Mouse (Mus musculus): ENCODE measurements around the gene Eef2. TPM values are rescaled to one million over a fixed set of nuclear protein-coding genes. Genes with fewer than 3 reads are reported as not detected.
"Not testable (repeated sequence)": the region's sequence is repeated elsewhere in the genome, so short reads cannot be mapped to it uniquely, and the experiment has no call there.

The Eef2 gene
- polyA plus RNA-seq, 1 experiment from 2014 or later, result 615 TPM

DNA sequence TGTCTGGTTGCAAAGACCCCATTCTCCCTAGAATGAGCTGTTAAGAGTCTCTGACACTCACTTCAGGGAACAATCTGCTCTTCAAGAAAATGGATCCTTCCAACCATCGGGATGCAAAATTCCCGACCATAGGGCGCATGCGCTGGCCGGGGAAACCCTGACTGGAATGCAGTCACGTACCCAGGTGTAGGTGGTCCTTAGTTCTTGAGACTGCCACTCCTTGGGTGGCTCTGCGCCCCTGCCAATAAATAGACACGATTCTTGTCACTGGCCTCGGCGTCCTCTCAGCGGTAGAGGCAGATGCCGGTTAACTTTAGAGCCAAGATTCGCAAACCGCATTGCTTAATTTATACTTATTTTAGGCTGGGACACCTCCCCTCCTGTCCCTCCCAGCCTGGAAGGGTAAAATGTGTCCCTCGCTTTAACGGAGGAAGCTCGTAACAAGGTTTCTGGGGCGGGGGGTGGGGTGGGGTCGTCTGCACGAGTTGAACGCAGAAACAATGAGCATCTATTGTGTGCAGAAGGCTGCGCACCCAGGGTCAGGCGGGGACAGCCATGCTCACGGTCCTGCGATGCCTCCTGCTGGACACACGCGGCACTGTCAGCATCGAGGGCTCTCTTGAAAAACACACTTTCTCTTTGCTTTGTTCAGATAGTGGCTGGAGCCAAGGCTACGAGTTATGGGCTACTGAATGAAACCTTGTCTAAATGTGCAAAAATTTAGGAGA lies 1.6 kb upstream of the Eef2 start:
- 3% methylated on average over 29 of the region's 29 CpGs for WGBS
- Histone ChIP-seq H3K36me3 (peaks cover 21% of the 10 kb centered on the region), H3K9ac (no peak overlapping the region; the same call in 1 of the 2 replicates), H3K4me1 (peaks cover 55% of the 10 kb centered on the region), H3K4me3 (peak overlapping the region; percentile 34), H3K4me2 (peak overlapping the region; percentile 49), H3K27me3 (no peaks in the 10 kb centered on the region), H3K27ac (peak overlapping the region; percentile 91), H3K9me3 (no peaks in the 10 kb centered on the region)
- peak; percentile 37; the same call in 1 of the 2 replicates for ATAC-seq (ENCODE audit: insufficient number of reproducible peaks, low FRiP score, low TSS enrichment, low read depth)

- H3K4me1 ChIP-seq, result peaks cover 59% of the 10 kb centered on the region
- not testable (repeated sequence) for H3K9me3 ChIP-seq; H3K9ac ChIP-seq; H3K27me3 ChIP-seq; ATAC-seq (ENCODE audit: insufficient number of reproducible peaks, low FRiP score, low TSS enrichment, low read depth)
- peaks cover 26% of the 10 kb centered on the region for H3K36me3 ChIP-seq
- peak overlapping the region; percentile 34 for H3K4me3 ChIP-seq
- H3K4me2 ChIP-seq, result peak overlapping the region; percentile 49
- peak overlapping the region; percentile 91 for H3K27ac ChIP-seq
- 14% methylated on average over 4 of the region's 4 CpGs for WGBS
These were observed 1.1 kb upstream of the Eef2 start for GRCm38 (mm10) chr10:81175345-81175701.

GRCm38 (mm10) chr10:81175936-81176465 lies 430 bp upstream of the Eef2 start:
- peak; percentile 10; the same call in 1 of the 2 replicates for ATAC-seq (ENCODE audit: insufficient number of reproducible peaks, low FRiP score, low TSS enrichment, low read depth)
- H3K9me3 ChIP-seq, result no peaks in the 10 kb centered on the region
- peaks cover 65% of the 10 kb centered on the region for H3K4me1 ChIP-seq
- H3K4me3 ChIP-seq, result peak overlapping the region; percentile 70
- peak overlapping the region; percentile 91 for H3K27ac ChIP-seq
- WGBS, result 3% methylated on average over 13 of the region's 13 CpGs
- no peak overlapping the region for H3K9ac ChIP-seq
- peak overlapping the region; percentile 69 for H3K4me2 ChIP-seq
- no peaks in the 10 kb centered on the region for H3K27me3 ChIP-seq
- H3K36me3 ChIP-seq, result peaks cover 33% of the 10 kb centered on the region

- Histone ChIP-seq H3K27ac (peak overlapping the region; percentile 91), H3K9me3 (no peaks in the 10 kb centered on the region), H3K27me3 (no peaks in the 10 kb centered on the region), H3K4me1 (peaks cover 80% of the 10 kb centered on the region), H3K4me3 (peak overlapping the region; percentile 70), H3K36me3 (peaks cover 48% of the 10 kb centered on the region), H3K4me2 (peak overlapping the region; percentile 69), H3K9ac (peak overlapping the region; percentile 71)
- 14% methylated on average over 16 of the region's 16 CpGs for WGBS
- no peak for ATAC-seq (ENCODE audit: insufficient number of reproducible peaks, low FRiP score, low TSS enrichment, low read depth)
These were observed 1.1 kb downstream of the Eef2 start for GRCm38 (mm10) chr10:81177491-81177925.

GRCm38 (mm10) chr10:81177958-81178712 lies 1.7 kb downstream of the Eef2 start:
- ATAC-seq (ENCODE audit: insufficient number of reproducible peaks, low FRiP score, low TSS enrichment, low read depth), result no peak
- H3K27me3 ChIP-seq, result no peaks in the 10 kb centered on the region
- whole genome bisulfite sequencing, result 65% methylated on average over 14 of the region's 14 CpGs
- H3K27ac ChIP-seq, result peak overlapping the region; percentile 91; the same call in 1 of the 2 replicates
- peak overlapping the region; percentile 71; the same call in 1 of the 2 replicates for H3K9ac ChIP-seq
- peak overlapping the region; percentile 70 for H3K4me3 ChIP-seq
- H3K36me3 ChIP-seq, result peaks cover 49% of the 10 kb centered on the region
- no peaks in the 10 kb centered on the region for H3K9me3 ChIP-seq
- peak overlapping the region; percentile 69 for H3K4me2 ChIP-seq
- peaks cover 78% of the 10 kb centered on the region for H3K4me1 ChIP-seq

- no peak for ATAC-seq (ENCODE audit: insufficient number of reproducible peaks, low FRiP score, low TSS enrichment, low read depth)
- Histone ChIP-seq H3K9ac (no peak overlapping the region), H3K4me3 (no peak overlapping the region), H3K36me3 (peaks cover 51% of the 10 kb centered on the region), H3K4me1 (peaks cover 76% of the 10 kb centered on the region), H3K27ac (0 out of 2 replicates have a peak overlapping the region, but pooled peaks have one; percentile 23), H3K27me3 (no peaks in the 10 kb centered on the region), H3K9me3 (no peaks in the 10 kb centered on the region), H3K4me2 (no peak overlapping the region)
- 92% methylated on average over 11 of the region's 11 CpGs for WGBS
These were observed 2.5 kb downstream of the Eef2 start for GRCm38 (mm10) chr10:81178927-81179326.

- H3K36me3 ChIP-seq, result peaks cover 57% of the 10 kb centered on the region
- WGBS, result 92% methylated on average over 32 of the region's 32 CpGs
- H3K27me3 ChIP-seq, result no peaks in the 10 kb centered on the region
- no peak overlapping the region for H3K9ac ChIP-seq
- ATAC-seq (ENCODE audit: insufficient number of reproducible peaks, low FRiP score, low TSS enrichment, low read depth), result no peak
- no peak overlapping the region for H3K4me2 ChIP-seq
- peaks cover 75% of the 10 kb centered on the region for H3K4me1 ChIP-seq
- no peak overlapping the region for H3K4me3 ChIP-seq
- H3K9me3 ChIP-seq, result no peaks in the 10 kb centered on the region
- H3K27ac ChIP-seq, result peak overlapping the region; percentile 55; the same call in 1 of the 2 replicates
These were observed 3.3 kb downstream of the Eef2 start for GRCm38 (mm10) chr10:81179451-81180342.

DNA sequence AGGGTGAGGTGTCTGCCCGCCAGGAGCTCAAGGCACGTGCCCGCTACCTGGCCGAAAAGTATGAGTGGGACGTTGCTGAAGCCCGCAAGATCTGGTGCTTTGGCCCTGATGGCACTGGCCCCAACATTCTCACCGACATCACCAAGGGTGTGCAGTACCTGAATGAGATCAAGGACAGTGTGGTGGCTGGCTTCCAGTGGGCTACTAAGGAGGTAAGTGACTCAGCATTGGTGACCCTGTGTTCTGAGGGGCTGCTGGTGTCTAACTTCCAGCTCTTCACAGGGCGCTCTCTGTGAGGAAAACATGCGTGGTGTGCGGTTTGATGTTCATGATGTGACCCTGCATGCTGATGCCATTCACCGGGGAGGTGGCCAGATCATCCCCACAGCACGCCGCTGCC lies 4.5 kb downstream of the Eef2 start:
- Histone ChIP-seq H3K9me3 (no peaks in the 10 kb centered on the region), H3K9ac (no peak overlapping the region), H3K27me3 (no peaks in the 10 kb centered on the region), H3K36me3 (peaks cover 68% of the 10 kb centered on the region), H3K4me3 (no peak overlapping the region; the same call in 1 of the 2 replicates), H3K4me1 (peaks cover 68% of the 10 kb centered on the region), H3K27ac (peak overlapping the region; percentile 54; the same call in 1 of the 2 replicates), H3K4me2 (no peak overlapping the region)
- 91% methylated on average over 13 of the region's 13 CpGs for WGBS
- ATAC-seq (ENCODE audit: insufficient number of reproducible peaks, low FRiP score, low TSS enrichment, low read depth), result no peak

DNA sequence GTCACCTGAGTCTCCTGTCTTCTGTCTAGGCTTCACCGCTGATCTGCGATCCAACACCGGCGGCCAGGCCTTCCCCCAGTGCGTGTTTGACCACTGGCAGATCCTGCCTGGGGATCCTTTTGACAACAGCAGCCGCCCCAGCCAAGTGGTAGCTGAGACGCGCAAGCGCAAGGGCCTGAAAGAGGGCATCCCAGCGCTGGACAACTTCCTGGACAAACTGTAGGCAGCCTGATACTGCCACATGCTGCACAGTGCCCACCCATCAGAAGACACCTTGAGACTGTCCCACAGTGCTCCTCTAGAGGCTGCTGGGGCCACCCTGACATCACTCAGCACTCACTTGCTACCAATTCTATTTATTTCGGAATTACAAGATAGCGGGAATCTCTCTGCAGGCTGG lies 5.4 kb downstream of the Eef2 start:
- 76% methylated on average over 12 of the region's 12 CpGs for WGBS
- peaks cover 74% of the 10 kb centered on the region for H3K36me3 ChIP-seq
- H3K9ac ChIP-seq; H3K9me3 ChIP-seq; ATAC-seq (ENCODE audit: insufficient number of reproducible peaks, low FRiP score, low TSS enrichment, low read depth); H3K27me3 ChIP-seq; H3K4me3 ChIP-seq; H3K4me2 ChIP-seq: not testable (repeated sequence)
- H3K27ac ChIP-seq, result peak overlapping the region; percentile 54
- H3K4me1 ChIP-seq, result peaks cover 67% of the 10 kb centered on the region

GRCm38 (mm10) chr10:81182336-81183333 lies 6.2 kb downstream of the Eef2 start, which contains the start of gene Dapk3:
Dapk3 (plus strand) TSS chr10:81183005.
- 4% methylated on average over 53 of the region's 53 CpGs for WGBS
- Histone ChIP-seq H3K4me1 (peaks cover 64% of the 10 kb centered on the region), H3K27me3 (no peaks in the 10 kb centered on the region), H3K27ac (peak within 1 kb of the TSS; percentile 89), H3K4me3 (peak within 1 kb of the TSS; percentile 73), H3K4me2 (peak within 1 kb of the TSS; percentile 54), H3K9me3 (no peaks in the 10 kb centered on the region), H3K9ac (peak within 1 kb of the TSS; percentile 57), H3K36me3 (peaks cover 81% of the 10 kb centered on the region)
- peak; percentile 92 for ATAC-seq (ENCODE audit: insufficient number of reproducible peaks, low FRiP score, low TSS enrichment, low read depth)

Data from limb, embryonic 15.5 days (tissue).